Mouse (Mus musculus): Measurements from ENCODE around the gene Auts2. TPM values are rescaled to one million over a fixed set of nuclear protein-coding genes. Genes with fewer than 3 reads are reported as not detected.

Gene Auts2
- polyA plus RNA-seq, 1 experiment from 2014 or later = 97.2 TPM

GRCm38 (mm10) chr5:131578737-131579136 is 964.4 kb downstream of the Auts2 start:
- H3K4me1 ChIP-seq (replicated peaks; ENCODE audit: control insufficient read depth, insufficient read depth, low read length) = peaks cover 39% of the 10 kb centered on the region
- H3K4me3 ChIP-seq (replicated peaks; ENCODE audit: low read length) = no peak overlapping the region
- H3K9me3 ChIP-seq (ENCODE audit: control insufficient read depth, low read length) = no peaks in the 10 kb centered on the region
- H3K27me3 ChIP-seq (replicated peaks; ENCODE audit: control insufficient read depth, insufficient read depth, low read length) = no peaks in the 10 kb centered on the region
- no peaks in the 10 kb centered on the region for H3K36me3 ChIP-seq (ENCODE audit: control insufficient read depth, insufficient read depth)
- no peak overlapping the region for H3K9ac ChIP-seq (replicated peaks; ENCODE audit: low read depth, low read length)
- ATAC-seq = no peak
- H3K27ac ChIP-seq (ENCODE audit: low read length) = no peak overlapping the region
- 91% methylated on average over 9 of the region's 9 CpGs for WGBS
- H3K4me2 ChIP-seq (ENCODE audit: low read length) = no peak overlapping the region

GRCm38 (mm10) chr5:131575733-131576265 is 967.3 kb downstream of the Auts2 start:
- WGBS = 44% methylated on average over 11 of the region's 11 CpGs
- H3K4me2 ChIP-seq (ENCODE audit: low read length) = no peak overlapping the region
- H3K36me3 ChIP-seq (ENCODE audit: control insufficient read depth, insufficient read depth) = no peaks in the 10 kb centered on the region
- ATAC-seq = no peak
- no peak overlapping the region for H3K4me3 ChIP-seq (replicated peaks; ENCODE audit: low read length)
- no peak overlapping the region for H3K27ac ChIP-seq (ENCODE audit: low read length)
- peaks cover 32% of the 10 kb centered on the region for H3K4me1 ChIP-seq (replicated peaks; ENCODE audit: control insufficient read depth, insufficient read depth, low read length)
- H3K9ac ChIP-seq (replicated peaks; ENCODE audit: low read depth, low read length) = no peak overlapping the region
- H3K9me3 ChIP-seq (ENCODE audit: control insufficient read depth, low read length) = no peaks in the 10 kb centered on the region
- no peaks in the 10 kb centered on the region for H3K27me3 ChIP-seq (replicated peaks; ENCODE audit: control insufficient read depth, insufficient read depth, low read length)

DNA sequence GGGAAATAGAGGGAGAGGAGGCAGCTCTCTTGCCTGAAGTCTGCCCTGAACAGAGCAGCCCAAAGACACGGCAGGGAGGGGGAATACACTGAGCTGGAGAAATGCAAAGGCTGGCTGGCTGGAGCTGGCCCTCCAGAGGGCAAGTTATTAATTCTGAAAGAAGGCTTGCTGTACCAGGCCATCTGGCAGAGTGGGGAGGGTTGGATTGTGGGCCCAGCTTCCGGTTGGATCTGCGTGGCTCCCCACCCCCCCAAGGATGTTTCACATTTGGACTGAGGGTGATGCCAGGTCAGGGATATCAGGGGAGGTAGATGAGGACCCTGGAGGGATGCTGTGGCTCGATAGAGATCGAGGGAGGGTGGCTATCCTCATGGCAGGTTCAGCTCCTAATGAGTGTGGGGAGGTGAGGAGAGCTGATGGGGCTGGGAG is 968.0 kb downstream of the Auts2 start:
- H3K4me3 ChIP-seq (replicated peaks; ENCODE audit: low read length) = no peak overlapping the region
- no peaks in the 10 kb centered on the region for H3K36me3 ChIP-seq (ENCODE audit: control insufficient read depth, insufficient read depth)
- H3K27me3 ChIP-seq (replicated peaks; ENCODE audit: control insufficient read depth, insufficient read depth, low read length) = no peaks in the 10 kb centered on the region
- H3K9me3 ChIP-seq (ENCODE audit: control insufficient read depth, low read length) = no peaks in the 10 kb centered on the region
- H3K27ac ChIP-seq (ENCODE audit: low read length) = peak overlapping the region; percentile 16
- WGBS = 6% methylated on average over 5 of the region's 5 CpGs
- H3K9ac ChIP-seq (replicated peaks; ENCODE audit: low read depth, low read length) = no peak overlapping the region
- peak; percentile 74 for ATAC-seq
- no peak overlapping the region for H3K4me2 ChIP-seq (ENCODE audit: low read length)
- H3K4me1 ChIP-seq (replicated peaks; ENCODE audit: control insufficient read depth, insufficient read depth, low read length) = peaks cover 31% of the 10 kb centered on the region

DNA sequence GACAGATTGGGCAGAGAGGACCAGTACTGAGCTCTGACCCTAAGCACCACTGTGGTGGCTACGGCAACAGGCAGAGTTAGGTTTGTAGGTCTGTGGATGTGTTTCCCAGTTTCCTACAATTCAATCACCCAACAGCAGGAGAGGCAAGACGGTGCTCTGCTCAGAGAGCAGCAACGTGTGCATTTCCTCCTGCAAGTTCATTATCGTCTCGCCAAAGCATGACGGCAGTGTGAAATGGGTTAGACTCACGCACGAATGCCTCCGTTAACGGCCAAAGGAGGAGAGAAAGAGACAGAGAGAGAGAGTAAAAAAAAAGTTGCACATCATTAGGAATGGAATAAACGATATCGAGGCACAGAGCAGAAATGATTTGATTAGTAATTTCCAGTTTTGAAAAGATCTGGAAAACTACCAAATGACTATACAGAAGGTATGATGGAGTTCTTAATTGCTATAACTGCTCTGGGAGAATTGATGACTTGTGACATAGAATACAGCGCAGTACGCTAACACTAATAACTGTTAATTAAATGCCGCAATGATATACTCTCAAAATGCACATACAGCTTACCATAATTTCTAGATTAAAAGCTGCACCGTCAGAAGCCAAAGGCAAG is 968.6 kb downstream of the Auts2 start:
- H3K9ac ChIP-seq (replicated peaks; ENCODE audit: low read depth, low read length) = no peak overlapping the region
- peaks cover 31% of the 10 kb centered on the region for H3K4me1 ChIP-seq (replicated peaks; ENCODE audit: control insufficient read depth, insufficient read depth, low read length)
- 14% methylated on average over 16 of the region's 16 CpGs for WGBS
- no peaks in the 10 kb centered on the region for H3K36me3 ChIP-seq (ENCODE audit: control insufficient read depth, insufficient read depth)
- H3K4me2 ChIP-seq (ENCODE audit: low read length) = no peak overlapping the region
- no peaks in the 10 kb centered on the region for H3K9me3 ChIP-seq (ENCODE audit: control insufficient read depth, low read length)
- H3K4me3 ChIP-seq (replicated peaks; ENCODE audit: low read length) = no peak overlapping the region
- H3K27ac ChIP-seq (ENCODE audit: low read length) = peak overlapping the region; percentile 16
- ATAC-seq = peak; percentile 61; the same call in 1 of the 2 replicates
- H3K27me3 ChIP-seq (replicated peaks; ENCODE audit: control insufficient read depth, insufficient read depth, low read length) = no peaks in the 10 kb centered on the region

DNA sequence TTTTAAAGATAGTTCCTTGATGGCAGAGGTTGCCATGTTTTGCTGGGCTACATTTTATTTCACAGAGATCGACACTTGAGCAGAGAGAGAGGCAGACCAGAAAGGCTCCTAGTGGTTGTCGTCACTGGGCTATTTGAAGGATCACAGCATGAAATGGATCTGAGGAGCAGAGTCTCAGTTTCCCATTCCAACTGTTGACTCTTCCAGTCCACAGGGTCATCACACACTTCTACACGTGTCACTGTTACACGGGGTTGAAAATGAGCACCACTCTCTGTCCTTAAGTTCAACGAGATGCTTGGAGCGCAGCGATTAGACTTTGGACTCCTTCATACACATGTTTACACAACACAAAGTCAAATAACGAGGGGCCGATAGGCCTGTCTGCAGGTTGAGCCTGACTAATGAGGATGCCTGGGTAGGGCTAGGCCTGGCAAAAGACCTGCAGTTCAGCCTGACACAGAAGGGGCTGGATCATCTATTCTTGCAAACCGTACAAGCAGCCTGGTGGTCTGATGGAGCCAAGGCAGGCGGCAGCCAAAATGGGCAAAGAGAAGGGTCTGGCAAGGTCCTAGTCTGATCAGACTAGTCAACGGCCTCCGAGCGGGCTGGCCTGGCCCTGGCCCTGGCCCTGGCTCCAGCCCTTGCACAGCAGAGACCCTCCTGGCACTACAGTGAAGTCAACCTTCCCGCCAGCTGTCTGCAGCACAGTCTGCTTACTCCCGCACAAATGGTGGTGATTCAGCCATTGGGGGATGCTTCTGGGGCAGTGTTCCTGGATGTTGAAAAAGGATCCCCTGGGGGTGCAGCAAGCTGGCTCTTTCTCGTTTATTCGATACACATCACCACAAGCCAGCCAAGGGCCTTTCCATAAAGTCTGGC is 969.6 kb downstream of the Auts2 start:
- H3K27me3 ChIP-seq (replicated peaks; ENCODE audit: control insufficient read depth, insufficient read depth, low read length) = no peaks in the 10 kb centered on the region
- ATAC-seq = peak; percentile 72

DNA sequence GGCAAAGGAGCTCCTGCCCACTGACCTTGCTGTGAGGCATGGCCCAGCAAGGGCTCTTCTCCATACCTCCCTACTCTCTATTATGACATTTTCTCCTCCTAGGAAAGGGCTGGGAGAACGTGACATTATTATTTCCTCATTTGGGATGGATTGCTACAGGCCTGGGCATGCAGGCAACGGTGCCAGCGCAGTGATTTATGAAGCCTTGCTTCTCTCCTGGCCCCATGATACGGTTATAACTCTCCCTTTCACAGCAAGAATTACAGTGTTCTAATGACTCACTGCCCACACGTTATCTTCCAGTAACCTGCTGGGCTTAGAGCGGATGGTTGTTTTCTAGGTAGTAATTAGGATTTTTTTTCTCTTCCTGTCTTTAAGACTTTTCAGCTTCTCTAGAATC is 977.1 kb downstream of the Auts2 start:
- H3K4me1 ChIP-seq (replicated peaks; ENCODE audit: control insufficient read depth, insufficient read depth, low read length) = peaks cover 12% of the 10 kb centered on the region
- H3K27me3 ChIP-seq (replicated peaks; ENCODE audit: control insufficient read depth, insufficient read depth, low read length) = no peaks in the 10 kb centered on the region
- no peak overlapping the region for H3K4me3 ChIP-seq (replicated peaks; ENCODE audit: low read length)
- 71% methylated on average over 6 of the region's 6 CpGs for WGBS
- H3K4me2 ChIP-seq (ENCODE audit: low read length) = no peak overlapping the region
- ATAC-seq = no peak
- H3K36me3 ChIP-seq (ENCODE audit: control insufficient read depth, insufficient read depth) = no peaks in the 10 kb centered on the region
- H3K9me3 ChIP-seq (ENCODE audit: control insufficient read depth, low read length) = no peaks in the 10 kb centered on the region
- H3K27ac ChIP-seq (ENCODE audit: low read length) = no peak overlapping the region
- H3K9ac ChIP-seq (replicated peaks; ENCODE audit: low read depth, low read length) = no peak overlapping the region

More for the DNA sequence above, 969.6 kb downstream of the Auts2 start:
- WGBS = 52% methylated on average over 18 of the region's 18 CpGs
- Histone ChIP-seq H3K4me3 (replicated peaks; ENCODE audit: low read length) (no peak overlapping the region), H3K9ac (replicated peaks; ENCODE audit: low read depth, low read length) (no peak overlapping the region), H3K27ac (ENCODE audit: low read length) (peak overlapping the region; percentile 3; the same call in 1 of the 2 replicates), H3K4me1 (replicated peaks; ENCODE audit: control insufficient read depth, insufficient read depth, low read length) (peaks cover 31% of the 10 kb centered on the region), H3K4me2 (ENCODE audit: low read length) (no peak overlapping the region), H3K36me3 (ENCODE audit: control insufficient read depth, insufficient read depth) (no peaks in the 10 kb centered on the region), H3K9me3 (ENCODE audit: control insufficient read depth, low read length) (no peaks in the 10 kb centered on the region)

GRCm38 (mm10) chr5:131563630-131564252 is 979.4 kb downstream of the Auts2 start:
- H3K27me3 ChIP-seq (replicated peaks; ENCODE audit: control insufficient read depth, insufficient read depth, low read length) = no peaks in the 10 kb centered on the region
- no peaks in the 10 kb centered on the region for H3K9me3 ChIP-seq (ENCODE audit: control insufficient read depth, low read length)
- 54% methylated on average over 5 of the region's 5 CpGs for WGBS
- H3K4me3 ChIP-seq (replicated peaks; ENCODE audit: low read length) = no peak overlapping the region
- H3K36me3 ChIP-seq (ENCODE audit: control insufficient read depth, insufficient read depth) = no peaks in the 10 kb centered on the region
- no peak overlapping the region for H3K4me2 ChIP-seq (ENCODE audit: low read length)
- ATAC-seq = no peak
- H3K27ac ChIP-seq (ENCODE audit: low read length) = no peak overlapping the region
- no peak overlapping the region for H3K9ac ChIP-seq (replicated peaks; ENCODE audit: low read depth, low read length)
- H3K4me1 ChIP-seq (replicated peaks; ENCODE audit: control insufficient read depth, insufficient read depth, low read length) = peaks cover 16% of the 10 kb centered on the region

DNA sequence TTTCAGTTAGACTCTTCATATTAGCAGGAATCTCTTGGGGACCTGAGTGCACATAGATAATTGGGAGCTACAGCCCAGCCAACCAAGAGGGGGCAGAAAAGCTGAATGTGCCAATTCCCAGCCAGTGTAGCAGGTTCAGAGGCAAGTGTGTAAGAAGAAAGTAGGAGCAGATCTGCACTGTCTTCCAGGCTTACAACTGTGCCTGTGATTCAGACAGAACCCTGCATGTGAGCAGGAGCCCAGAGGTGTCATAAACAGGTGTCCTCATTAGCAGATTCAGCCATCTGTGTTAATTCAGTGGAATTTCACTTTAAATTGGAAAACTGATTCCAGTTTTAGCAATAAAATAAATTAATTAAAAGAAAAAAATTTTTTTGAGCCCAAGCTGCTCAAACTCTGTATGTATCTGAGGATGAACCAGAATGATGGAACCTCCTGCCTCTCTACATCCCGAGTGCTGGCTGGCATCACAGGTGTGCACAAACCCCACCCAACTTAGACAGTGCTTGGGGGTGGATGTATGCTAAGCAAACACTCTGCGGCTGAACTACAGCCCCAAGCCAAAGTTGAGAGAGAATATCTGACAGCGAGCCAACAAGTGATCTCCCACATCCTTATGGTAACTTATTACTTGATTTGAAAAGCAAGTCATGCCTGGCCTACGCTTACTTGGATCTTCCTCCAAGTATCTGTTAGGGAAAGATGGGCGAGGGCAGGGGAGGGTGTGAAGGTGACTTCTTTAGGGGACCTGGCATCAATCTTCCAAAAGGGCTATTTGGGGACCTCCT is 982.2 kb downstream of the Auts2 start:
- Histone ChIP-seq H3K9me3 (ENCODE audit: control insufficient read depth, low read length) (no peaks in the 10 kb centered on the region), H3K4me1 (replicated peaks; ENCODE audit: control insufficient read depth, insufficient read depth, low read length) (peaks cover 21% of the 10 kb centered on the region), H3K27ac (ENCODE audit: low read length) (peak overlapping the region; percentile 44), H3K9ac (replicated peaks; ENCODE audit: low read depth, low read length) (no peak overlapping the region), H3K4me2 (ENCODE audit: low read length) (no peak overlapping the region), H3K36me3 (ENCODE audit: control insufficient read depth, insufficient read depth) (no peaks in the 10 kb centered on the region), H3K27me3 (replicated peaks; ENCODE audit: control insufficient read depth, insufficient read depth, low read length) (no peaks in the 10 kb centered on the region), H3K4me3 (replicated peaks; ENCODE audit: low read length) (no peak overlapping the region)
- 0 out of 2 replicates have a peak, but pooled peaks have one; percentile 49 for ATAC-seq
- 75% methylated on average over 5 of the region's 5 CpGs for WGBS
